Mouse (Mus musculus): Measurements from ENCODE around the gene Clec2d. TPM values are rescaled to one million over a fixed set of nuclear protein-coding genes. Genes with fewer than 3 reads are reported as not detected.
"Not testable (repeated sequence)": the region's sequence is repeated elsewhere in the genome, so short reads cannot be mapped to it uniquely, and the experiment has no call there.

Clec2d gene
- polyA plus RNA-seq, 1 experiment from 2014 or later, result not detected

DNA sequence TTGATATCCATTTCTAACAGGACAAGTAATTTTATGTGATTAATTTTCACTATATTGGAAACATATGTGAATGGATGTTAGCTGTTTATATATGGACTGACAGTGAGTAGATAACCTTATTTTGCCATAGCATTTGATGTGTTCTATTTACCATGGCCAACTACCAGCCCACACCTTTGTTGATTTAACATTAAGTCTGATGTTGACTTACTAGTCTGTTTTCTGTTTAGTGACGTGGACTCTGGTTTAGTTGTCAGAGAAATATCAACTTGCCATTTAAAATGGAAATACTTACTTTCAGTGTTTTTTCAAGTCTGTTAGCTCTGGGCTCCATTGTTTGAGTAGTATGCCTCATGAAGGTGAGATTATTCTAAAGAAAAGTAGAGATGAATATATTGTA is 3.8 kb upstream of the Clec2d start:
- no peaks in the 10 kb centered on the region for H3K36me3 ChIP-seq
- no peak for ATAC-seq (ENCODE audit: low FRiP score)

DNA sequence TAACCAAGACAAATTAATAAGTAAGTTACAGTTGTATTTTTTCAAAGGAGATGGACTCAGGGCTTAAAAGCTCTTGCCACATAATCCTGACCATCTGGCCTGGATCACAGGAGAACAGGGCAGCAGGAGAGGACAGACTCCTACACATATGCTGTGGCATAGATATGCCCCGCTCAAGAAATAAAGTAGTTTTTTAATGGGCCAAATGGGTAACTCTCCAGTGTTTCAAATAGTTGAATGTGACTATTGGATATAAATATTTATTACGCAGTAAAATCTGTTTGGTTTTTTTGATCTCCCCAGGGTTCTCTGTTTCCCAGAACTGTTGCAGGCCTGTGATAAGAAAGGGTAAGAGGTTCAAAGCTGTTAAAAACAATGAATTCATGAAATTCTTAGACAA is 1.1 kb upstream of the Clec2d start:
- no peaks in the 10 kb centered on the region for H3K27me3 ChIP-seq
- H3K4me2 ChIP-seq, result no peak overlapping the region
- 0 out of 2 replicates have a peak, but pooled peaks cover 4% of the 10 kb centered on the region for H3K4me1 ChIP-seq (replicated peaks)
- no peaks in the 10 kb centered on the region for H3K9me3 ChIP-seq
- ATAC-seq (ENCODE audit: low FRiP score), result no peak
- 94% methylated on average over 2 of the region's 2 CpGs for WGBS
- no peaks in the 10 kb centered on the region for H3K36me3 ChIP-seq
- H3K27ac ChIP-seq, result no peak overlapping the region
- H3K9ac ChIP-seq, result no peak overlapping the region
- no peak overlapping the region for H3K4me3 ChIP-seq

More for the DNA sequence above, 3.8 kb upstream of the Clec2d start:
- Histone ChIP-seq H3K27ac (no peak overlapping the region), H3K4me1 (replicated peaks) (0 out of 2 replicates have a peak, but pooled peaks cover 4% of the 10 kb centered on the region), H3K9me3 (no peaks in the 10 kb centered on the region), H3K4me2 (no peak overlapping the region), H3K9ac (no peak overlapping the region), H3K4me3 (no peak overlapping the region), H3K27me3 (no peaks in the 10 kb centered on the region)
- 83% methylated on average over 1 of the region's 1 CpGs for WGBS

DNA sequence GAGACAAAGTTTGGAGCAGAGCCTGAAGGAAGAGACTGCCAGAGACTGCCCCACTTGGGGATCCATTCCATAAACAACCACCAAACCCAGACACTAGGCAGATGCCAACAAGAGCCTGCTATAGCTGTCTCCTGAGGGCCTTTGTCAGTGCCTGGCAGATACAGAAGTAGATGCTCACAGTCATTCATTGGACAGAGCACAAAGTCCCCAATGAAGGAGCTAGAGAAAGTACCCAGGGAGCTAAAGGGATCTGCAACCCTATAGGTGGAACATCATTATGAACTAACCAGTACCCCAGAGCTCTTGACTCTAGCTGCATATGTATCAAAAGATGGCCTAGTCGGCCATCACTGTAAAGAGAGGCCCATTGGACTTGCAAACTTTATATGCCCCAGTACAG is 584 bp upstream of the Clec2d start:
- H3K9me3 ChIP-seq; H3K27me3 ChIP-seq; H3K4me3 ChIP-seq; H3K4me1 ChIP-seq (replicated peaks); H3K27ac ChIP-seq; H3K9ac ChIP-seq; H3K36me3 ChIP-seq; H3K4me2 ChIP-seq; ATAC-seq (ENCODE audit: low FRiP score): not testable (repeated sequence)
- WGBS, result 89% methylated on average over 1 of the region's 1 CpGs

DNA sequence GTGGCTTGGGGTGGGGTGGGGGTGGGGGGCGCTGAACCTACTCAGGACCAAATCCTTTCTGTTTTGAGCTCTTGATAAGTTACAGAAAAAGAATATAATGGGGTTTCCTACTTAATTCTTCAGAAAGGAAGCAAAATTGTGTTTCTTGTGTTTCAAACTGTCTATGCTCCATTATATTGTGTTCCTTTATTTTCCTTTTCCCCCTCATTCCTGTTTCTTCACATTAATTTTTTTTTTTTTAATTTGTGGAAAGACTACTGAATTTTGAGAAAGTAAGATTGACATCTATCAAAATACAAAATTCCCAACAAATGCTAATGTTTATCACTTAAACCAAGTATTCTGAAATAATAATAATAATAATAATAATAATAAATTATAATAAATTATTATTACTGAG is 834 bp downstream of the Clec2d start:
- Histone ChIP-seq H3K4me1 (replicated peaks) (0 out of 2 replicates have a peak, but pooled peaks cover 4% of the 10 kb centered on the region), H3K9me3 (no peaks in the 10 kb centered on the region), H3K4me3 (peak overlapping the region; percentile 37), H3K36me3 (no peaks in the 10 kb centered on the region), H3K27ac (peak overlapping the region; percentile 77), H3K27me3 (no peaks in the 10 kb centered on the region), H3K9ac (no peak overlapping the region; the same call in 1 of the 2 replicates), H3K4me2 (peak overlapping the region; percentile 53)
- ATAC-seq (ENCODE audit: low FRiP score), result no peak
- 7% methylated on average over 1 of the region's 1 CpGs for WGBS

DNA sequence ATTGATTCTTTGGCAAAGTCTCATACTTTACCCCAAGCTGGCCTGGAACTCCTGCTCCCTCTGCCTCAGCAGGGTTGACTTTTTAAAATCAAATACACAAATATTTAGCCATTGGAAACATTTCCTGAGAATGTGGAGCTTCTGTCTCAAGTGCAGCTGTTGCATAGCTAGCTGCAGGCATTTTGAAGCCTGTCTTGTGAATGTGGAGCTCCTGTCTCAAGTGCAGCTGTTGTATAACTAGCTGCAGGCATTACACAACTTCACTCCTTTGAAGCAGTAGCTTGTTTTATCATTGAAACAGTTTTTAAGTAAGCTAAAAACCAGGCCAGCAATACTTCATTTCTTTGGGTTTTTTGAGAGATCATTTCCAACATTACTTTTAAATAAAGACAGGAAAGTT is 1.3 kb downstream of the Clec2d start:
- Histone ChIP-seq H3K36me3 (no peaks in the 10 kb centered on the region), H3K4me1 (replicated peaks) (0 out of 2 replicates have a peak, but pooled peaks cover 4% of the 10 kb centered on the region), H3K27ac (no peak overlapping the region), H3K9me3 (no peaks in the 10 kb centered on the region), H3K9ac (no peak overlapping the region), H3K4me3 (peak overlapping the region; percentile 12; the same call in 1 of the 2 replicates), H3K4me2 (peak overlapping the region; percentile 27; the same call in 1 of the 2 replicates), H3K27me3 (no peaks in the 10 kb centered on the region)
- no peak for ATAC-seq (ENCODE audit: low FRiP score)

DNA sequence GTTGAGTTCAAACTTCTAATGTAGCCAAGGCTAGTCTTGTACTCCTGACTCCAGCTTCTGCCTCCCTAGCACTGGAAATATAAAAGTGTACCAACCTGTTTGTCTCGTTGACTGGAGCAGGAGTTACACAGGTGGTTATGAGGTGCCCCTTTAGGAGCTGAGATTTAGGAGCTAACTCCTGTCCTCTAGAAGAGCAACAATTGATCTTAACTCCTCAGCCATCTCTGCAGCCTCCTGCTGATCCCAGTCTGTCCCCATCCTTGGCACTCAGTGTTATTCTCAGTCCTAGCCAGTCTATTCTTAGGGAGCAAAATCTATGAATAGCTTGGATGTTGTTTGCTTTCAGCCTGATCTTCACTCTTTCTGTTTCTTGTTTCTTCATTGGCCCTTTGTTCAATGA is 2.1 kb downstream of the Clec2d start:
- H3K4me2 ChIP-seq, result 0 out of 2 replicates have a peak overlapping the region, but pooled peaks have one; percentile 10
- ATAC-seq (ENCODE audit: low FRiP score), result no peak
- no peak overlapping the region for H3K4me3 ChIP-seq

DNA sequence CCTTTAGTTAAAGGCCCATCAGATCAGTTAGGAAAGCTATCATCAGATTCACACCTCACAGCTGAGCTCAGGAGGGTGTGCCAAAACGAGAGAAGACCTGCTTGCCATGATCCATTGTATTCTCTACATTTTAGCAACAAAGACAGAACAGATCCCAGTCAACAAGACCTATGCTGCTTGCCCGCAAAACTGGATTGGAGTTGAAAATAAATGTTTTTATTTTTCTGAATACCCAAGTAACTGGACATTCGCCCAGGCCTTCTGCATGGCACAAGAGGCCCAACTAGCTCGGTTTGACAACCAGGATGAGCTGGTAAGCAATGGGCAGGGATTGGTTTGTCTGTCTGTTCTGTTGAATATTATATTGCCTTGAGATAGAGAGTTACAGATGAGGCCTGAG is 3.6 kb downstream of the Clec2d start:
- WGBS, result 91% methylated on average over 4 of the region's 4 CpGs
- H3K9ac ChIP-seq; ATAC-seq (ENCODE audit: low FRiP score): not testable (repeated sequence)

More for the DNA sequence above, 2.1 kb downstream of the Clec2d start:
- no peak overlapping the region for H3K27ac ChIP-seq
- H3K27me3 ChIP-seq, result no peaks in the 10 kb centered on the region
- WGBS, result 81% methylated on average over 1 of the region's 1 CpGs
- H3K36me3 ChIP-seq, result no peaks in the 10 kb centered on the region
- no peaks in the 10 kb centered on the region for H3K9me3 ChIP-seq
- H3K4me1 ChIP-seq (replicated peaks), result 0 out of 2 replicates have a peak, but pooled peaks cover 4% of the 10 kb centered on the region
- H3K9ac ChIP-seq, result no peak overlapping the region

DNA sequence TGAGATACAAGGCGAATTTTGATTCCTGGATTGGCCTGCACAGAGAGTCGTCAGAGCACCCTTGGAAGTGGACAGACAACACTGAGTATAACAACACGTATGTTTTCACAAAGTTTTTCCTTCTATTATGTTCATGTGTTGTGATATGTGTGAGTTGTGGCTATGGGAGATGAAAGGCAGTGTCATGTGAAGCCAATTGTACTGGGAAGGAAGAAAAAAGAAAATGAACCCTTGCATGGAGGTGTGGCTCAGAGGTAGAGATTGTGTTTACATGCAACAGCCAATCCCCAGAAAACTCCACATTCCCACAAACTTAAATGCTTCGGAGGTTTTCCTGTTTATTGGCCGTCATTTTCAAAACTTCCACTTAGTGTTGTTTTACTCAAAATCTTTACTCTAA is 4.4 kb downstream of the Clec2d start:
- Histone ChIP-seq H3K27ac (no peak overlapping the region), H3K9me3 (no peaks in the 10 kb centered on the region), H3K36me3 (no peaks in the 10 kb centered on the region), H3K4me2 (no peak overlapping the region), H3K4me3 (no peak overlapping the region), H3K4me1 (replicated peaks) (0 out of 2 replicates have a peak, but pooled peaks cover 4% of the 10 kb centered on the region), H3K9ac (no peak overlapping the region), H3K27me3 (no peaks in the 10 kb centered on the region)
- 85% methylated on average over 5 of the region's 5 CpGs for whole genome bisulfite sequencing
- no peak for ATAC-seq (ENCODE audit: low FRiP score)

More for the DNA sequence above, 3.6 kb downstream of the Clec2d start:
- not testable (repeated sequence) for H3K9me3 ChIP-seq; H3K27ac ChIP-seq; H3K36me3 ChIP-seq; H3K4me2 ChIP-seq; H3K4me3 ChIP-seq; H3K27me3 ChIP-seq; H3K4me1 ChIP-seq (replicated peaks)

DNA sequence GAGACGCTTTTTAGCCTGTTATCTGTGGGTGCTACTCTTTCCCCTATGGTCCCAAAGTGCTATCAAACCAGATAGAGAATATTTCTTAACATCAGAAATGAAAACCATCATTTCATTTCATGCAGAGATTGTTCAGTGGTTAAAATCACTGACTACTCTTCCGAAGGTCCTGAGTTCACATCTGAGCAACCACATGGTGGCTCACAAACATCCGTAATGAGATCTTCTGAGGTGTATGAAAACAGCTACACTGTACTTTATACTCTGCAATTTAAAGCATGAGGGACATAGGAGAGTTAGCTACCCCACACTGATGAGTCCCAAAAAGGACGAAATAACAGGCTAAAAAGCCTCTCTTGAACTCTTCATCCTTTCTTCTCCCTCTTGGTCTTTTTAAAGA is 5.6 kb downstream of the Clec2d start:
- H3K4me3 ChIP-seq, result no peak overlapping the region
- no peak for ATAC-seq (ENCODE audit: low FRiP score)
- WGBS, result 87% methylated on average over 4 of the region's 4 CpGs
- no peak overlapping the region for H3K4me2 ChIP-seq
- H3K4me1 ChIP-seq (replicated peaks), result no peaks in the 10 kb centered on the region
- no peak overlapping the region for H3K27ac ChIP-seq
- no peaks in the 10 kb centered on the region for H3K27me3 ChIP-seq
- H3K36me3 ChIP-seq, result no peaks in the 10 kb centered on the region
- H3K9me3 ChIP-seq, result no peaks in the 10 kb centered on the region
- no peak overlapping the region for H3K9ac ChIP-seq

DNA sequence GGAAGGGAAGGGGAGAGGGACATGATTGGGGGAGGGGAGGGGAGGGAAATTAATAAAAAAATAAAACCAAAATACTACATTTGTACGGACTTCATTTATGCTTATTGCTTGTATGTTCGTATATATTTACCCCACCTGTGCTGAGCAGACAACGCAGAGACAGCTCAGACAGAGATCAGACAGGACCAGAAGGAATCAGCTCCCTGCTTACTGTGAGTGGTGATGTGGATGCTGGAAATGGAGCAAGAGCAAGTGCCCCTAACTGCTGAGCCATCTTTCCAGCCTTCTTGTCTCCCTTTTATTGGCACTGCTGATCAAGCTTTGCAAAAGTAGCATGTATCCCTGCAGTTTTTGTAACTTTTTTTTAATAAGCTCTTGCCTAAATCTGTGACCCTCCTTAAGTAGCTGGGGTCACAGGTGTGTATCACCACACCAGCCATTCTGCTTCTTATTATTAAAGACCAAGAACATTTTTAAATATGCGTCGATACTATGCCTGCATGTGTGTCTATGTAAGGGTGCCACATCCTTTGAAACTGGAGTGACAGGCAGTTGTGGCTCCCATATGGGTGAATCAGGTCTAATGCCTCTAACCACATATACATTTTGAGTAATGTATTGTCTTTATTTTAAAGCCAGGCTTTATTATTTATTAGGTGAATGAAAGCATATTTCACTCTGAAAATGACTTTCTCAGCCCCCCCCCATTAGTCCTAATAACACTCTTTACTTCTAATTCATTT is 6.2 kb downstream of the Clec2d start:
- no peak for ATAC-seq (ENCODE audit: low FRiP score)
- Histone ChIP-seq H3K36me3 (no peaks in the 10 kb centered on the region), H3K9ac (no peak overlapping the region), H3K27me3 (no peaks in the 10 kb centered on the region), H3K4me2 (no peak overlapping the region), H3K27ac (no peak overlapping the region), H3K4me1 (replicated peaks) (no peaks in the 10 kb centered on the region), H3K4me3 (no peak overlapping the region), H3K9me3 (no peaks in the 10 kb centered on the region)
- WGBS, result 93% methylated on average over 5 of the region's 5 CpGs

DNA sequence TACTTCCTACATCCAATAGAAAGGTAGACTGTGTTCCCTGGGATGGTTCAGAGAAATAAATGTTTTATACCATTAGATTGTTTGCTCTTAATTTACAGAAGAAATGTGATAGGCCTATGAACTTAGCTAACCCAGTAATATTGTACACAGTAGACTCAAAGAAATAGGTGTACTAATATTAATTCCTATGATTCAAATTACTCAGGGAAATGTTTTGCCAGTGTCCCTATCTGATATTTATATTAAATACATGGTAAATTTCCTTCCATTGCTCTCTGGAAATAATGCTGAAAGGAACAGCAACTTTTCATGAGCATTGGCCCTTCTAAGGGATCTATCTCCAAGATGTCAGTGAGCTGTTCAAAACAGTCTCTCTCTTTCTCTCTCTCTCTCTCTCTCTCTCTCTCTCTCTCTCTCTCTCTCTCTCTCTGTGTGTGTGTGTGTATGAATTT is 6.8 kb downstream of the Clec2d start:
- Histone ChIP-seq H3K9me3 (no peaks in the 10 kb centered on the region), H3K4me3 (no peak overlapping the region), H3K27ac (no peak overlapping the region), H3K4me1 (replicated peaks) (no peaks in the 10 kb centered on the region), H3K4me2 (no peak overlapping the region), H3K36me3 (no peaks in the 10 kb centered on the region), H3K9ac (no peak overlapping the region), H3K27me3 (no peaks in the 10 kb centered on the region)
- no peak for ATAC-seq (ENCODE audit: low FRiP score)

DNA sequence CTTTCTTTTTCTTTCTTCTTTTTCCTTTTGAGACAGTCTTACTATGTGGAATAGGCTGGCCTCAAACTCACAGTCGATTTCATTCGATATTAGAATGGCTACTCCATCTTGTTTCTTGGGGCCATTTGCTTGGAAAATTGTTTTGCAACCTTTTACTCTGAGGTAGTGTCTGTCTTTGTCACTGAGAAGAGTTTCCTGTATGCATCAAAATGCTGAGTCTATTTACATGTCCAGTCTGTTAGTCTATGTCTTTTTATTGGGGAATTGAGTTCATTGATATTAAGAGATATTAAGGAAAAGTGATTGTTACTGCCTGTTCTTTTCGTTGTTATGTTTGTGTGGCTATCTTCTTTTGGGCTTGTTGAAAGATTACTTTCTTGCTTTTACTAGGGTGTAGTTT is 7.4 kb downstream of the Clec2d start:
- not testable (repeated sequence) for H3K36me3 ChIP-seq; H3K4me2 ChIP-seq; H3K27me3 ChIP-seq; H3K9ac ChIP-seq; H3K27ac ChIP-seq; H3K4me3 ChIP-seq; H3K4me1 ChIP-seq (replicated peaks); ATAC-seq (ENCODE audit: low FRiP score); H3K9me3 ChIP-seq
- 87% methylated on average over 3 of the region's 3 CpGs for WGBS

DNA sequence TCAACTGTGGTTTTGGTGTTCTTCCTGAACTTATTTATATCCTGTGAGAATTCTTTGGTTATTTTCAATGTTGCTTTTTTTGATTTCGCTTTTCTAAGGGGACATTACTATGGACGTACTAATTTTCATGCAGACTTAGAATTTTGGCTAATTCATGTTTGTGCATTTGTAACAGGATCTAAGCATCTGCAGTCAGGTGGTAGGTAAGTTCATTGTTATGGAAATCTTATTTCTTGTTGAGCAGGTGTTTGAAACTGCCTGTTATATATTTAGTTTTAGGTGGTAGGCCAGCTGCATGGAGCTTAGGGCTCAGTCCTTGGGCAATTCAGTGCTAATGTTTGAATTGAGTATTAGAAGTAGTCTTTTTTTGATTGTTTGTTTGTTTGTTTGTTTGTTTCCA is 13.0 kb downstream of the Clec2d start:
- no peaks in the 10 kb centered on the region for H3K4me1 ChIP-seq (replicated peaks)
- no peak overlapping the region for H3K9ac ChIP-seq
- H3K36me3 ChIP-seq, result no peaks in the 10 kb centered on the region
- H3K4me3 ChIP-seq, result no peak overlapping the region
- no peak overlapping the region for H3K4me2 ChIP-seq
- no peaks in the 10 kb centered on the region for H3K27me3 ChIP-seq
- no peaks in the 10 kb centered on the region for H3K9me3 ChIP-seq
- 91% methylated on average over 2 of the region's 2 CpGs for WGBS
- no peak overlapping the region for H3K27ac ChIP-seq
- no peak for ATAC-seq (ENCODE audit: low FRiP score)

All from hindbrain, embryonic 13.5 days (tissue).